Mouse (Mus musculus) MEL (cell line): ENCODE measurements at regions not wholly inside any gene's neighbourhood (a gene's known extent, or its start where the extent isn't known, plus 50 kb on each side); places are given as distances from the start of the nearest gene placed in this dataset.

Source experiments
- BHLHE40 ChIP-seq: IDR thresholded peaks from 2 replicates; pipeline ENCODE4 v1.6.1; 2012; ENCODE audit warnings: low read depth, mild to moderate bottlenecking, inconsistent platforms, low read length, improper control_type of control experiment, borderline replicate concordance
- CTCF ChIP-seq, 3 experiments: IDR thresholded peaks in 2 of 3; conservative IDR thresholded peaks in 1 of 3; 2 replicates each; pipeline ENCODE4 v1.5.1; 2011 to 2012; ENCODE audit warnings: low read length in 3 of 3, low read depth in 2 of 3, mild to moderate bottlenecking in 2 of 3, improper control_type of control experiment in 1 of 3, inconsistent platforms in 1 of 3, mixed read lengths in 1 of 3, moderate library complexity in 1 of 3; ENCODE audit not compliant: control insufficient read depth in 1 of 3, insufficient read depth in 1 of 3, poor library complexity in 1 of 3, severe bottlenecking in 1 of 3
- EP300 ChIP-seq, 2 experiments: IDR thresholded peaks; 2 replicates each; pipeline ENCODE4 v1.6.1; 2011; ENCODE audit warnings: improper control_type of control experiment in 2 of 2, low read length in 2 of 2, low read depth in 1 of 2, mild to moderate bottlenecking in 1 of 2
- KAT2A ChIP-seq: conservative IDR thresholded peaks from 2 replicates; pipeline ENCODE4 v1.6.1; 2012; ENCODE audit warnings: low read depth, low read length, improper control_type of control experiment, inconsistent platforms
- MAFK ChIP-seq: IDR thresholded peaks from 2 replicates; pipeline ENCODE4 v1.6.1; 2011; ENCODE audit warnings: low read depth, mild to moderate bottlenecking, low read length, improper control_type of control experiment, borderline replicate concordance
- MEF2A ChIP-seq: IDR thresholded peaks from 2 replicates; pipeline ENCODE4 v1.6.1; 2014; ENCODE audit warnings: low read depth, mild to moderate bottlenecking, inconsistent platforms, low read length, improper control_type of control experiment; ENCODE audit not compliant: poor library complexity, insufficient replicate concordance, severe bottlenecking; ENCODE audit errors: extremely low read depth
- POLR2A ChIP-seq, 2 experiments: IDR thresholded peaks; 2 replicates each; pipeline ENCODE4 v1.6.1; 2011 to 2012; ENCODE audit warnings: low read length in 2 of 2, mild to moderate bottlenecking in 2 of 2, control low read depth in 1 of 2, improper control_type of control experiment in 1 of 2, low read depth in 1 of 2, moderate library complexity in 1 of 2; ENCODE audit not compliant: control insufficient read depth in 1 of 2, insufficient read depth in 1 of 2, poor library complexity in 1 of 2
- POLR2AphosphoS5 ChIP-seq: IDR thresholded peaks from 2 replicates; pipeline ENCODE4 v1.6.1; 2012; ENCODE audit warnings: low read depth, borderline replicate concordance, mild to moderate bottlenecking, inconsistent platforms, low read length, moderate library complexity, mixed read lengths
- SMC3 ChIP-seq: IDR thresholded peaks from 2 replicates; pipeline ENCODE4 v1.6.1; 2011; ENCODE audit warnings: low read depth, low read length, improper control_type of control experiment
- UBTF ChIP-seq: IDR thresholded peaks from 2 replicates; pipeline ENCODE4 v1.6.1; 2012; ENCODE audit warnings: low read depth, mild to moderate bottlenecking, inconsistent platforms, low read length, improper control_type of control experiment, moderate library complexity, borderline replicate concordance; ENCODE audit not compliant: insufficient read depth
- ZC3H11A ChIP-seq: IDR thresholded peaks from 2 replicates; pipeline ENCODE4 v1.6.1; 2012; ENCODE audit warnings: low read depth, mild to moderate bottlenecking, inconsistent platforms, low read length, improper control_type of control experiment
- ZKSCAN1 ChIP-seq: IDR thresholded peaks from 2 replicates; pipeline ENCODE4 v1.6.1; 2012; ENCODE audit warnings: low read depth, mild to moderate bottlenecking, inconsistent platforms, low read length, improper control_type of control experiment, moderate library complexity

- TF ChIP-seq CTCF (IDR thresholded peaks at IDR 0.05 in 2 of 3, conservative IDR thresholded peaks at IDR 0.05 in 1 of 3; ENCODE audit: control insufficient read depth in 1 of 3, insufficient read depth in 1 of 3, low read depth in 2 of 3, low read length in 3 of 3, poor library complexity in 1 of 3, severe bottlenecking in 1 of 3) (no peak), MEF2A (no peak), KAT2A (no peak), SMC3 (no peak), POLR2A (IDR thresholded peaks at IDR 0.05; ENCODE audit: control insufficient read depth in 1 of 2, insufficient read depth in 1 of 2, low read depth in 1 of 2, low read length in 2 of 2, poor library complexity in 1 of 2) (no peak), POLR2AphosphoS5 (no peak), UBTF (no peak), BHLHE40 (no peak), ZC3H11A (no peak), EP300 (IDR thresholded peaks at IDR 0.05; ENCODE audit: low read depth in 1 of 2, low read length in 2 of 2) (no peak), MAFK (no peak), ZKSCAN1 (no peak)
These were observed 156.3 kb downstream of the Tmem17 start for GRCm38 (mm10) chr11:22668220-22668619.
